Mouse (Mus musculus): ENCODE measurements around the gene Zfp93. TPM values are rescaled to one million over a fixed set of nuclear protein-coding genes. Genes with fewer than 3 reads are reported as not detected.
"Not testable (repeated sequence)": the region's sequence is repeated elsewhere in the genome, so short reads cannot be mapped to it uniquely, and the experiment has no call there.

Gene Zfp93
- polyA plus RNA-seq, 1 experiment from 2014 or later: 6.9 TPM

DNA sequence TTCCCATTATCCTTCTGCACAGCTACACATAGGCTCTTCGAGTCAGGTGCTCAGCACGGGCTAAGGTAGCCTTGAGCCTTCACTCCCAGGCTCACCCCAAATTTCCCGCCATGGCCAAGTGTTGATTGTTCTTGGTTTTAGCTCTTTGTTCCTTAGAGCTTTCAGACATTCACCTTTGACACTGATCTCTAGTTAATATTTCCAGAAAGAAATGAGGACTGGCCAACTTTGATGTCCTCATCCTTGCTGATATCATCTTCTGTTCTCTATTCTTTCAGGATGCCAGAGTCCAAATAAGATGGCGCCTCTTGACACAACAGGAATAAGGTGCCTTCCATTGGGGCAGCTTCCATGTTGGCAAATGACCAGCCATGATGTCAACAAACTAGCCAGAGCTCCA, 4.2 kb downstream of the Zfp93 start:
- no peak for ATAC-seq (ENCODE audit: low read depth)
- 95% methylated on average over 4 of the region's 4 CpGs for WGBS
- H3K27me3 ChIP-seq: no peaks in the 10 kb centered on the region

DNA sequence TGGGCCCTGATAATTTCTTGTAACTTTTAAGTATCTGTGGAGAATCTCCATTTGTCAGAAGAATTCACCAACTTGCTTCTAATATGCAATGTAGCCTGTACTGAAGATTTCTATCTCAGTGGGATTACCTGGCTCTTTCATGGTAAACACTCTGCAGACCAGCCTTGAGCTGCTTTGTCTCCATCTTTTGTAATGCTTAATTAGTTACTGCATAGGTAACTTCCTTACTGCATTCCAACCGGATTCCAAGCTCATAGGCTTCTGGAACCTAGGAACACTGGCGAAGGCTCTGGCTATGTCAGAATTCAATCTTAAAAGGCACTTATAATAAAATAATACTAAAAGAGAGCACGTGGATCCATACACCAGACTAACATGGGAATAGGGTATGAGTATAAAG, 8.6 kb downstream of the Zfp93 start:
- H3K36me3 ChIP-seq: peaks cover 37% of the 10 kb centered on the region
- H3K9me3 ChIP-seq; H3K27me3 ChIP-seq; H3K4me1 ChIP-seq (replicated peaks); H3K27ac ChIP-seq (replicated peaks); ATAC-seq (ENCODE audit: low read depth); H3K4me2 ChIP-seq; H3K9ac ChIP-seq; H3K4me3 ChIP-seq: not testable (repeated sequence)
- 86% methylated on average over 3 of the region's 3 CpGs for WGBS

More for the DNA sequence above, 4.2 kb downstream of the Zfp93 start:
- Histone ChIP-seq H3K27ac (replicated peaks) (no peak overlapping the region), H3K4me1 (replicated peaks) (peaks cover 11% of the 10 kb centered on the region), H3K9me3 (no peaks in the 10 kb centered on the region), H3K36me3 (peaks cover 39% of the 10 kb centered on the region), H3K4me2 (no peak overlapping the region), H3K4me3 (no peak overlapping the region), H3K9ac (no peak overlapping the region)

DNA sequence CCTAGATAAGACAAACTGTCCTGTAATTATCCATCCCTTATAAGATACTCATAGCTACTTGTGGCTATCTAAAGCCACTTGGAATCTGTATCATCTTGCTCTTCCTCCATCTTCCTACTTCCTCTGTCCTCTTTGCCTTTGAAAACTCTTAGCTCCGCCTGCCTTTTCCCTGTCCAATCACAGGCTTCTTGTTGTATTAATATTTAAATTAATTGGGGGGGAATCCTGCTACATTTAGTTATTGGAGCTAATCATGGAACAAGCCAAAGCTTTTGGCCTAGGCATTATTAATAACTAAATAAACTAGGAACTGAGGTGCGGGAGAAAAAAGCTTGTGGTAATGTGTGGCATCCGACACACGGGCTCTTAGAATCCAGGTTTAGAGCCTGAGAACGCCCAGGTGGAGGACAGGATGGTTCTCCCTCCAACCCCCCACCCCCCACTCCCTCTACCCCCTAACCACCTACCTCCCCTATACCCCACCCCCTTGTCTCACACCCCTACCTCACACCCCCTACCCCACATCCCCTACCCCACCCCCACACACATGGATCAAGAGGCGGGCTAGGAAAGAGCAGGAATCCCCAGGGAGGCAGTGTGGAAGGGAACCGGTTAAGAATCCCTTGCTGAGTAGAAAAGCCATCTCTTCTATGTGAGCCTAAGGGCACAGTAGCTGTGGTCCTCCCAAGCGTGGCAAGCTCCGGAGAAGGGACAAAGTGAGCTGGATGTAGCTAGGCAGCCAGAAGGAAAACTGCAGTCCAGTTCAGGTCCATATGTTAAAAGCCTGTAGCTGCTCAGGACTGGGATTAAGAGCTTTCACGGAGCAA, 10.0 kb downstream of the Zfp93 start:
- 0 out of 2 replicates have a peak, but pooled peaks have one; percentile 27 for ATAC-seq (ENCODE audit: low read depth)
- no peak overlapping the region for H3K4me3 ChIP-seq
- H3K27ac ChIP-seq (replicated peaks): no peak overlapping the region
- H3K4me1 ChIP-seq (replicated peaks): no peaks in the 10 kb centered on the region
- WGBS: 62% methylated on average over 10 of the region's 10 CpGs
- H3K9ac ChIP-seq: no peak overlapping the region
- peaks cover 22% of the 10 kb centered on the region for H3K36me3 ChIP-seq
- no peak overlapping the region for H3K4me2 ChIP-seq
- no peaks in the 10 kb centered on the region for H3K9me3 ChIP-seq
- no peaks in the 10 kb centered on the region for H3K27me3 ChIP-seq

DNA sequence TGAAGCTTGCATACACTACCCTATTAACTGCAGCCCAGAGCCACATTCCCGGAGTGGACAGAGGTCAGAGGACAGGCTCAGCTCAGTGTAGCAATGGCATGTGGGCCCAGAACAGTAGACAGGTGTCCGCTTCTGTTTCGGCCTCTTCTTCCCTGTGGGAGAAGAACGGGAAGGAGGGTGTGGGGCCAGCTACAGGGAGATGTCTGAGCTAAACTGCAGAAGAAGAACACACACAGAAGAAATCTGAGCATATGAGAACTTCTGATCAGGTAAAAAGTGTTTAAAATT, 10.6 kb downstream of the Zfp93 start:
- Histone ChIP-seq H3K36me3 (peaks cover 17% of the 10 kb centered on the region), H3K4me3 (no peak overlapping the region), H3K27ac (replicated peaks) (no peak overlapping the region), H3K9me3 (no peaks in the 10 kb centered on the region), H3K9ac (no peak overlapping the region), H3K4me1 (replicated peaks) (no peaks in the 10 kb centered on the region), H3K27me3 (no peaks in the 10 kb centered on the region), H3K4me2 (no peak overlapping the region)
- 68% methylated on average over 4 of the region's 4 CpGs for WGBS
- ATAC-seq (ENCODE audit: low read depth): no peak

DNA sequence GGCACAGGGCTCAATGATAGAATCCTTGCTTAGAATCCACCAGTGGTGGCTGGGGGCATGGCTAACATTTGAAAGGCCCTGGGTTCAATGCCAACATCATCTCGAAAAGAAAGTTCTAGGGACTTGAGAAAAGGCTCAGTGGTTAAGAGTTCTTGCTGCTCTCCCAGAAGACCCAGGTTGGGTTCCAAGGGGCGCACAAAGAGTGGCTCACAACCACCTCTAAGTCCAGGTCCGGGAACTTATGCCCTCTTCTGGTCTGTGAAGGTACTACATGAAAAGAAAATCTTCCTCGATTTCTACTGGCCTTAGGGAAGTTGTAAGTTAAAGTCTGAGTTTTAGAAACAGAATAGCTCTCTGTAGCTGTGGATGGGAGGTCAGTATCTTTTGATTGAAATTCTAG, 15.9 kb downstream of the Zfp93 start:
- ATAC-seq (ENCODE audit: low read depth): no peak
- H3K4me1 ChIP-seq (replicated peaks): no peaks in the 10 kb centered on the region

DNA sequence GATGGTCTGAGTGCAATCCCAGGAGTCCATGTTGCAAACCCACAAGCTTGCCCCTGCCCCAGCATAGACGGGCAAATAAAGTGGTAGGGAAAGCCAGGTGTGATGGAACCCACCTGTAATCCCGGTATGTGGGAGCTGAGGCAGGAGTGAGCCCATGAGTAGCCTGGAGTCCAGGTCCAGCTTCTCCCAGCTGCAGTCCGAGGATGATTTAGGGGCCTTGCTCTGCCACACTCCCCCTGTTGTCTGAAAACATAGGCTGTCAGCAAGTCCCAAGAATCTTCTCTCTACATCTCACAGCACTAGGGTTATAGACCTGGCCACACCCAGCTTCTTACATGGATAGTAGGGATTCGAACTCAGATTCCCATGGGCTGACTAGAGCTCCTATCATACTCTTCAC, 16.7 kb downstream of the Zfp93 start:
- Histone ChIP-seq H3K4me1 (replicated peaks) (no peaks in the 10 kb centered on the region), H3K27ac (replicated peaks) (no peak overlapping the region), H3K36me3 (peaks cover 57% of the 10 kb centered on the region), H3K27me3 (no peaks in the 10 kb centered on the region), H3K4me3 (no peak overlapping the region), H3K9me3 (no peaks in the 10 kb centered on the region; the same call in 1 of the 2 replicates), H3K4me2 (no peak overlapping the region), H3K9ac (no peak overlapping the region)
- WGBS: 75% methylated on average over 4 of the region's 4 CpGs
- no peak for ATAC-seq (ENCODE audit: low read depth)

More for the DNA sequence above, 15.9 kb downstream of the Zfp93 start:
- Histone ChIP-seq H3K9me3 (no peaks in the 10 kb centered on the region; the same call in 1 of the 2 replicates), H3K4me2 (no peak overlapping the region), H3K9ac (no peak overlapping the region), H3K27me3 (no peaks in the 10 kb centered on the region), H3K4me3 (no peak overlapping the region), H3K27ac (replicated peaks) (no peak overlapping the region), H3K36me3 (peaks cover 49% of the 10 kb centered on the region)
- WGBS: 53% methylated on average over 4 of the region's 4 CpGs

DNA sequence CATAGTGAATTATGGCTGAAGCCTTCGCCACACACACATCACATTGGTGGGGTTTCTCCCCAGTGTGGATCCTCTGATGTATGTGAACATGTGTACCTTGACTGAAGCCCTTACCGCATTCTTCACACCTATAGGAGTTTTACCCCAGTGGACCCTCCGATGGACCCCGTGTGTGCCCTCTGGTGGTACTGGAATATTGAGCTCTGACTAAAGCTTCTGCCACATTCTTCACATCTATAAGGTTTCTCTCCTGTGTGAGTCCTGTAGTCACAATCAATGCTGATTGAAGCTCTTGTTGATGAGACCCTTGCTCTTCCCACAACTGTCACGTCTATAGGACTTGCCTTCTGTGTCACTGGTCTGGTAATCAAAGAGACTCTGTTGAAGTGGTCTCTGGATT, 17.4 kb downstream of the Zfp93 start:
- no peaks in the 10 kb centered on the region for H3K4me1 ChIP-seq (replicated peaks)
- H3K27me3 ChIP-seq: no peaks in the 10 kb centered on the region
- no peak overlapping the region for H3K9ac ChIP-seq
- no peak overlapping the region for H3K4me2 ChIP-seq
- H3K9me3 ChIP-seq: no peaks in the 10 kb centered on the region; the same call in 1 of the 2 replicates
- H3K36me3 ChIP-seq: peaks cover 65% of the 10 kb centered on the region
- H3K27ac ChIP-seq (replicated peaks): no peak overlapping the region
- no peak overlapping the region for H3K4me3 ChIP-seq
- WGBS: 85% methylated on average over 5 of the region's 5 CpGs
- ATAC-seq (ENCODE audit: low read depth): no peak

DNA sequence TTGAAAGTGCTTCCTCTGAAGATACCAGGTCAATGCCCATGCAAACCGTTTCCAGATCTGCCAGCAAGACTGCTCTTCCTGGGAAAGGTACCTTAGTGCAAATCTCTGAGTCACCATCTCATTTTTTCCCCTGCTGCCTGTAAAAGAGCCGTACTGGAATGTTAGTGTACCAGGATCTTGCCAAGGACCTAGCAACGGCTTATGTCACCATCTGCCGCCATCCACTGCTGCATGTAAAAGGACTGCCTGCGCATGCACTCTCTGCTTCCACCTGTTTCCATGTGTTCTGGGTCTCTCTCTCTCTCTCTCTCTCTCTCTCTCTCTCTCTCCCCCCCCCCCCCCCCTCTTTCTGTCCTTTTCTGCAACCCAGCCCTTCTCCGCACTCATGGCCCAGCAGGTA, 18.3 kb downstream of the Zfp93 start:
- H3K4me1 ChIP-seq (replicated peaks): no peaks in the 10 kb centered on the region
- ATAC-seq (ENCODE audit: low read depth): no peak
- H3K4me3 ChIP-seq: no peak overlapping the region
- no peak overlapping the region for H3K9ac ChIP-seq
- H3K27me3 ChIP-seq: no peaks in the 10 kb centered on the region
- 91% methylated on average over 6 of the region's 6 CpGs for WGBS
- H3K4me2 ChIP-seq: no peak overlapping the region
- H3K9me3 ChIP-seq: no peaks in the 10 kb centered on the region; the same call in 1 of the 2 replicates
- H3K27ac ChIP-seq (replicated peaks): no peak overlapping the region
- peaks cover 70% of the 10 kb centered on the region for H3K36me3 ChIP-seq

DNA sequence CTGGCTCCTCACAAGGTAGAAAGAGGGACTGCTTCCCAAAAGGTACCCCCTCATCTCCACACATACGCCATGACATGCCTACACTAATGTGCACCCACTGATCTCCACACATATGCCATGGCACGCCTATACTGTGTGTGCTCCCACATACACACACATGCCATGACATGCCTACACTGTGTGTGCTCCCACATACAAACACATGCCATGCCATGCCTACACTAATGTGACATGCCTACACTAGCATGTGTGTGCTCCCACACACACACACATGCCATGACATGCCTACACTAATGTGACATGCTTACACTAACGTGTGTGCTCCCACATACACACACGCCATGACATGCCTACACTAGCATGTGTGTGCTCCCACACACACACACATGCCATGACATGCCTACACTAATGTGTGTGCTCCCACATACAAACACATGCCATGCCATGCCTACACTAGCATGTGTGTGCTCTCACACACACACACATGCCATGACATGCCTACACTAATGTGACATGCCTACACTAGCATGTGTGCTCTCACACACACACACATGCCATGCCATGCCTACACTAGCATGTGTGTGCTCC, 20.0 kb downstream of the Zfp93 start:
- Histone ChIP-seq H3K9me3 (no peaks in the 10 kb centered on the region; the same call in 1 of the 2 replicates), H3K4me3 (no peak overlapping the region), H3K36me3 (peaks cover 87% of the 10 kb centered on the region), H3K27ac (replicated peaks) (no peak overlapping the region), H3K9ac (no peak overlapping the region), H3K4me2 (no peak overlapping the region), H3K4me1 (replicated peaks) (no peaks in the 10 kb centered on the region), H3K27me3 (no peaks in the 10 kb centered on the region)
- 94% methylated on average over 4 of the region's 4 CpGs for WGBS
- ATAC-seq (ENCODE audit: low read depth): no peak

DNA sequence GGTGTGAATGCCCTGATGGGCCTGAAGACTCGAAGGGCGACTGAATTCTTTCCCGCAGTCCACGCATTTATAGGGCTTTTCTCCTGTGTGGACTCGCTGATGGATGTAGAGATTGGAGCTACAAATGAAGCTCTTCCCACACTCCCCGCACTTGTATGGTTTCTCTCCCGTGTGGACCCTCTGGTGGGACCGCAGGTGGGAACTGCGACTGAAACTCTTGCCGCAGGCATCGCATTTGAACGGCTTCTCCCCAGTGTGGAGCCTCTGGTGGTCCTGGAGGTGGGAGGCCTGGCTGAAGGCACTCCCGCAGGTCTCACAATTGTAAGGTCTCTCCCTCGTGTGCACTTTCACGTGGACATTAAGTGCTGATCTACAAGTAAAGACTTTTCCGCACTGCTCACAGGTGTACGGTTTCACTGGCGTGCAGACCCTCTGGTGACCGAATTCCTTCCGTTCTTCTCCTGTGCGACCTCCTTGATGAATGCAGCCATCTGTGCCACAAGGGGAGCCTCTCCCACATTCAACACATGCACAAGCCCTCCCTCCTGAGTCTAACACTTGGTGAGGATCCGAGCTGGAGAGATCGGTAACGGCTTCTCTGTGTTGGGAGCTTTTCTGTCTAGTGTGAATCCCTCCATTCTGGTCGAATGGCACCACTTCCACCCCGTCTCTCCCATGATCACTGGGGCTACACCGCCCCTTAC, 21.3 kb downstream of the Zfp93 start:
- H3K27me3 ChIP-seq: no peaks in the 10 kb centered on the region
- 90% methylated on average over 27 of the region's 27 CpGs for WGBS
- H3K4me1 ChIP-seq (replicated peaks): no peaks in the 10 kb centered on the region
- no peak overlapping the region for H3K4me2 ChIP-seq
- H3K9me3 ChIP-seq: no peaks in the 10 kb centered on the region; the same call in 1 of the 2 replicates
- no peak for ATAC-seq (ENCODE audit: low read depth)
- no peak overlapping the region for H3K4me3 ChIP-seq
- peaks cover 99% of the 10 kb centered on the region for H3K36me3 ChIP-seq
- no peak overlapping the region for H3K27ac ChIP-seq (replicated peaks)
- no peak overlapping the region for H3K9ac ChIP-seq

DNA sequence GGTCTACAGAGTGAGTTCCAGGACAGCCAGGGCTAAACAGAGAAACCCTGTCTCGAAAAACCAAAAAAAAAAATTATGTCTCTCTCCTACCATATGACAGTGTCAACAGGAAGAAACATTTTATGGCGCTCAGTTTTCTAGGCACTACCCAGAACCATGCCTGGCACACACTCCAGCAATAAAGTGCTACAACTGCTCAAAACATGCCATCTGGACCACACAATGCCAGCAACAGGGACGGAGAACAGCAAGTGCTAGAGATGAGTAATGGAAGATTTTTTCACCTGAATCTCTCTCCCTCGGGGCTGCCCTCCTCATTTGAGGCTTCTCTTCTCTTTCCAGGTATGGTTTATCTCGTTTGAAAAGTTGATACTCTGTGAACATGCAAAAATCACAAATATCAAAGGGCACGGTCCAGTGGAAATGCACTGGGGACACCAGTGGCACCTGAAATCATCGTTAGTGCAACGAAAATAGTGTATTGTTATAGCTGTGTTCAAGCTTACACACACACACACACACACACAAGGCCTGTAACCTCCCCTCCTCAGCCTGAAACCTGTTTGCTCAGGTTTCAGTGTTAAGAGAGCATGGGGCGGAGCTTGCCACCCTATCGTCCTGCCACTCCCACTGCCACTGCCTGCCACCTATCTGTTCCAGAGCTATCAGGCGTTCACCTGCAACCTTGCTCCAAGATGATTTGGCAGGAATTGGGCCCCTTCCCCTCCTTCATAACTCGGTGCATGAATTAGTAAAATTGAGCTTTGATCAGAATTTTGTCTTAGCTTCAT, 23.0 kb downstream of the Zfp93 start:
- no peaks in the 10 kb centered on the region for H3K27me3 ChIP-seq
- H3K27ac ChIP-seq (replicated peaks): no peak overlapping the region
- no peak overlapping the region for H3K9ac ChIP-seq
- H3K9me3 ChIP-seq: no peaks in the 10 kb centered on the region
- no peak for ATAC-seq (ENCODE audit: low read depth)
- no peak overlapping the region for H3K4me3 ChIP-seq
- peaks cover 94% of the 10 kb centered on the region for H3K36me3 ChIP-seq
- no peak overlapping the region for H3K4me2 ChIP-seq
- peaks cover 10% of the 10 kb centered on the region for H3K4me1 ChIP-seq (replicated peaks)
- WGBS: 88% methylated on average over 12 of the region's 12 CpGs

DNA sequence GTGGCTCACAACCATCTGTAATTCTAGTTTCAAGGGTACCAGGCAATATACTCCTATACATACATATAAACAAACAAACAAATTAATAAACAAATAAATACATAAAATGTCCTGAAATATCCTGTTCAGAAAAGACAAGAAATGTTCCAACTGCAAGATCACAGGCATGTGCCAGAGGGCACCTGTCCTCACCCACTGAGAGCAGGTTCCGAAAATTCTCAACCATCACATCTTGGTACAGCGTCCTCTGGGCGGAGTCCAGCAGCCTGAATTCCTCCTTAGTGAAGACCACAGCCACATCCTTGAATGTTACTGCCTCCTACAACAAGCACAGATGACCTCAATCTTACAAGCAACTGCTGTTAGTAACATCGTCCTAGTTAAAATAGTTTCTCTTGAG, 24.5 kb downstream of the Zfp93 start:
- Histone ChIP-seq H3K36me3 (peaks cover 80% of the 10 kb centered on the region), H3K4me3 (no peak overlapping the region), H3K4me2 (no peak overlapping the region), H3K9ac (no peak overlapping the region), H3K27me3 (no peaks in the 10 kb centered on the region), H3K9me3 (no peaks in the 10 kb centered on the region), H3K27ac (replicated peaks) (no peak overlapping the region), H3K4me1 (replicated peaks) (peaks cover 13% of the 10 kb centered on the region)
- ATAC-seq (ENCODE audit: low read depth): no peak
- 97% methylated on average over 4 of the region's 4 CpGs for WGBS

Data from neural tube, embryonic 13.5 days (tissue).